Mouse (Mus musculus) bone marrow macrophage, adult 2 months (primary cell): ENCODE data around the gene Tmem184a.

Experiments
- CTCF ChIP-seq: IDR thresholded peaks from 2 replicates; pipeline ENCODE4 v1.5.1; 2012; ENCODE audit warnings: low read depth, mild to moderate bottlenecking, low read length, moderate library complexity
- POLR2A ChIP-seq: IDR thresholded peaks from 2 replicates; pipeline ENCODE4 v1.6.1; 2012; ENCODE audit warnings: mild to moderate bottlenecking, low read depth, low read length, borderline replicate concordance

- TF ChIP-seq POLR2A (no peak), CTCF (no peak)
These were observed 3.8 kb downstream of the Tmem184a start for GRCm38 (mm10) chr5:139815964-139816363.
